Mouse (Mus musculus): ENCODE results near the gene Ahnak.

- TF ChIP-seq CTCF (IDR thresholded peaks at IDR 0.05; ENCODE audit: extremely low read depth, insufficient read length, insufficient replicate concordance, low read depth, low read length): no peak
- no peak for TF ChIP-seq POLR2A (IDR thresholded peaks at IDR 0.05; ENCODE audit: low read depth, low read length)
These were observed 112.0 kb downstream of the Ahnak start for GRCm38 (mm10) chr19:9101062-9101457.
